Mouse (Mus musculus): ENCODE measurements around the gene Vps45.

- no peak for TF ChIP-seq CTCF (IDR thresholded peaks at IDR 0.05; ENCODE audit: low read depth)
- TF ChIP-seq EP300 (IDR thresholded peaks at IDR 0.05; ENCODE audit: low read depth), result no peak
Measured at GRCm38 (mm10) chr3:96098168-96098567, 39.9 kb upstream of the Vps45 start.
